Mouse (Mus musculus) MEL (cell line): Measurements from ENCODE around the gene Slc41a2. TPM values are rescaled to one million over a fixed set of nuclear protein-coding genes. Genes with fewer than 3 reads are reported as not detected.

Experiments
- DNase-seq: peaks from one replicate; pipeline ENCODE4 v3.0.0; 2011; ENCODE audit warnings: low read depth, low spot score
- H3K27ac ChIP-seq: 2 replicates; pipeline ENCODE4 v1.5.1; 2012; ENCODE audit warnings: low read depth, mild to moderate bottlenecking, control low read depth, low read length, moderate library complexity; ENCODE audit not compliant: control insufficient read depth
- H3K27me3 ChIP-seq, 2 experiments: fragments of 150-350 bp in 1 of 2; sonication (generic) in 1 of 2; 2 replicates each; pipeline ENCODE4 v1.6.1; 2012; ENCODE audit warnings: low read length in 2 of 2, mild to moderate bottlenecking in 2 of 2, improper control_type of control experiment in 1 of 2, moderate library complexity in 1 of 2; ENCODE audit not compliant: insufficient read depth in 2 of 2, control insufficient read depth in 1 of 2
- H3K36me3 ChIP-seq, 2 experiments: 2 replicates each; pipeline ENCODE4 v1.6.1; 2012 to 2014; ENCODE audit warnings: low read length in 2 of 2, improper control_type of control experiment in 1 of 2, inconsistent platforms in 1 of 2, mild to moderate bottlenecking in 1 of 2; ENCODE audit not compliant: insufficient read depth in 2 of 2, control insufficient read depth in 1 of 2
- H3K4me1 ChIP-seq, 2 experiments: fragments of 150-350 bp in 1 of 2; sonication (generic) in 1 of 2; 2 replicates each; pipeline ENCODE4 v1.6.1; 2012; ENCODE audit warnings: low read length in 2 of 2, improper control_type of control experiment in 1 of 2, mild to moderate bottlenecking in 1 of 2; ENCODE audit not compliant: insufficient read depth in 2 of 2, control insufficient read depth in 1 of 2
- H3K4me3 ChIP-seq, 2 experiments: fragments of 150-350 bp in 1 of 2; sonication (generic) in 1 of 2; 2 replicates each; pipeline ENCODE4 v1.5.1; 2012; ENCODE audit warnings: low read depth in 2 of 2, low read length in 2 of 2, mild to moderate bottlenecking in 2 of 2, moderate library complexity in 2 of 2, control low read depth in 1 of 2, improper control_type of control experiment in 1 of 2; ENCODE audit not compliant: control insufficient read depth in 1 of 2, insufficient read depth in 1 of 2
- H3K79me2 ChIP-seq: 2 replicates; pipeline ENCODE4 v1.6.1; 2012; ENCODE audit warnings: mild to moderate bottlenecking, low read length, moderate library complexity; ENCODE audit not compliant: control insufficient read depth, poor library complexity, insufficient read depth
- H3K9ac ChIP-seq: 2 replicates; pipeline ENCODE4 v1.6.1; 2012; ENCODE audit warnings: low read depth, mild to moderate bottlenecking, control low read depth, low read length, moderate library complexity; ENCODE audit not compliant: control insufficient read depth, poor library complexity, severe bottlenecking
- H3K9me3 ChIP-seq: fragments of 150-350 bp; sonication (generic); replicated peaks from 2 replicates; pipeline ENCODE4 v1.6.1; 2012; ENCODE audit warnings: mild to moderate bottlenecking, low read length, improper control_type of control experiment, moderate library complexity; ENCODE audit not compliant: insufficient read depth
- BHLHE40 ChIP-seq: IDR thresholded peaks from 2 replicates; pipeline ENCODE4 v1.6.1; 2012; ENCODE audit warnings: low read depth, mild to moderate bottlenecking, inconsistent platforms, low read length, improper control_type of control experiment, borderline replicate concordance
- CHD1 ChIP-seq: IDR thresholded peaks from 2 replicates; pipeline ENCODE4 v1.6.1; 2012; ENCODE audit warnings: low read depth, mild to moderate bottlenecking, inconsistent platforms, low read length, improper control_type of control experiment
- CHD2 ChIP-seq: IDR thresholded peaks from 2 replicates; pipeline ENCODE4 v1.6.1; 2011; ENCODE audit warnings: low read length, improper control_type of control experiment
- CTCF ChIP-seq, 3 experiments: IDR thresholded peaks in 2 of 3; conservative IDR thresholded peaks in 1 of 3; 2 replicates each; pipeline ENCODE4 v1.5.1; 2011 to 2012; ENCODE audit warnings: low read length in 3 of 3, low read depth in 2 of 3, mild to moderate bottlenecking in 2 of 3, improper control_type of control experiment in 1 of 3, inconsistent platforms in 1 of 3, mixed read lengths in 1 of 3, moderate library complexity in 1 of 3; ENCODE audit not compliant: control insufficient read depth in 1 of 3, insufficient read depth in 1 of 3, poor library complexity in 1 of 3, severe bottlenecking in 1 of 3
- E2F4 ChIP-seq: IDR thresholded peaks from 2 replicates; pipeline ENCODE4 v1.6.1; 2011; ENCODE audit warnings: low read depth, low read length, improper control_type of control experiment, borderline replicate concordance
- EP300 ChIP-seq, 2 experiments: IDR thresholded peaks; 2 replicates each; pipeline ENCODE4 v1.6.1; 2011; ENCODE audit warnings: improper control_type of control experiment in 2 of 2, low read length in 2 of 2, low read depth in 1 of 2, mild to moderate bottlenecking in 1 of 2
- GABPA ChIP-seq: IDR thresholded peaks from 2 replicates; pipeline ENCODE4 v1.6.1; 2012; ENCODE audit warnings: low read depth, mild to moderate bottlenecking, inconsistent platforms, low read length, improper control_type of control experiment, moderate library complexity
- GATA1 ChIP-seq: IDR thresholded peaks from 2 replicates; pipeline ENCODE4 v1.6.1; 2011; ENCODE audit warnings: low read depth, low read length, improper control_type of control experiment
- JUND ChIP-seq: IDR thresholded peaks from 2 replicates; pipeline ENCODE4 v1.6.1; 2011; ENCODE audit warnings: low read depth, mild to moderate bottlenecking, improper control_type of control experiment, low read length
- KAT2A ChIP-seq: conservative IDR thresholded peaks from 2 replicates; pipeline ENCODE4 v1.6.1; 2012; ENCODE audit warnings: low read depth, low read length, improper control_type of control experiment, inconsistent platforms
- MAFK ChIP-seq: IDR thresholded peaks from 2 replicates; pipeline ENCODE4 v1.6.1; 2011; ENCODE audit warnings: low read depth, mild to moderate bottlenecking, low read length, improper control_type of control experiment, borderline replicate concordance
- MAX ChIP-seq: IDR thresholded peaks from 2 replicates; pipeline ENCODE4 v1.6.1; 2011; ENCODE audit warnings: low read length, improper control_type of control experiment
- MAZ ChIP-seq: IDR thresholded peaks from 2 replicates; pipeline ENCODE4 v1.6.1; 2012; ENCODE audit warnings: low read depth, mild to moderate bottlenecking, inconsistent platforms, low read length, improper control_type of control experiment
- MEF2A ChIP-seq: IDR thresholded peaks from 2 replicates; pipeline ENCODE4 v1.6.1; 2014; ENCODE audit warnings: low read depth, mild to moderate bottlenecking, inconsistent platforms, low read length, improper control_type of control experiment; ENCODE audit not compliant: poor library complexity, insufficient replicate concordance, severe bottlenecking; ENCODE audit errors: extremely low read depth
- MXI1 ChIP-seq: IDR thresholded peaks from 2 replicates; pipeline ENCODE4 v1.6.1; 2011; ENCODE audit warnings: mild to moderate bottlenecking, low read depth, low read length, improper control_type of control experiment
- NELFE ChIP-seq: IDR thresholded peaks from 2 replicates; pipeline ENCODE4 v1.6.1; 2011; ENCODE audit warnings: low read depth, low read length, improper control_type of control experiment
- POLR2A ChIP-seq, 2 experiments: IDR thresholded peaks; 2 replicates each; pipeline ENCODE4 v1.6.1; 2011 to 2012; ENCODE audit warnings: low read length in 2 of 2, mild to moderate bottlenecking in 2 of 2, control low read depth in 1 of 2, improper control_type of control experiment in 1 of 2, low read depth in 1 of 2, moderate library complexity in 1 of 2; ENCODE audit not compliant: control insufficient read depth in 1 of 2, insufficient read depth in 1 of 2, poor library complexity in 1 of 2
- POLR2AphosphoS2 ChIP-seq: IDR thresholded peaks from 2 replicates; pipeline ENCODE4 v1.6.1; 2011; ENCODE audit warnings: low read length, improper control_type of control experiment
- RAD21 ChIP-seq: IDR thresholded peaks from 2 replicates; pipeline ENCODE4 v1.6.1; 2011; ENCODE audit warnings: mild to moderate bottlenecking, low read depth, low read length, improper control_type of control experiment
- RCOR1 ChIP-seq: IDR thresholded peaks from 2 replicates; pipeline ENCODE4 v1.6.1; 2012; ENCODE audit warnings: low read depth, mild to moderate bottlenecking, inconsistent platforms, low read length, improper control_type of control experiment
- SIN3A ChIP-seq: IDR thresholded peaks from 2 replicates; pipeline ENCODE4 v1.6.1; 2012; ENCODE audit warnings: low read length, improper control_type of control experiment, inconsistent platforms
- SMC3 ChIP-seq: IDR thresholded peaks from 2 replicates; pipeline ENCODE4 v1.6.1; 2011; ENCODE audit warnings: low read depth, low read length, improper control_type of control experiment
- TAL1 ChIP-seq: IDR thresholded peaks from 2 replicates; pipeline ENCODE4 v1.6.1; 2012; ENCODE audit warnings: mild to moderate bottlenecking, inconsistent platforms, low read length, moderate library complexity, mixed read lengths
- TBP ChIP-seq: IDR thresholded peaks from 2 replicates; pipeline ENCODE4 v1.8.0; 2011; ENCODE audit warnings: low read depth, low read length, improper control_type of control experiment
- TCF12 ChIP-seq: IDR thresholded peaks from 2 replicates; pipeline ENCODE4 v1.6.1; 2014; ENCODE audit warnings: low read depth, mild to moderate bottlenecking, inconsistent platforms, low read length, improper control_type of control experiment, moderate library complexity
- UBTF ChIP-seq: IDR thresholded peaks from 2 replicates; pipeline ENCODE4 v1.6.1; 2012; ENCODE audit warnings: low read depth, mild to moderate bottlenecking, inconsistent platforms, low read length, improper control_type of control experiment, moderate library complexity, borderline replicate concordance; ENCODE audit not compliant: insufficient read depth
- USF1 ChIP-seq: IDR thresholded peaks from 2 replicates; pipeline ENCODE4 v1.6.1; 2014; ENCODE audit warnings: low read depth, mild to moderate bottlenecking, inconsistent platforms, low read length, improper control_type of control experiment, moderate library complexity
- USF2 ChIP-seq, 2 experiments: IDR thresholded peaks; 2 replicates each; pipeline ENCODE4 v1.6.1; 2011 to 2012; ENCODE audit warnings: improper control_type of control experiment in 2 of 2, low read length in 2 of 2, borderline replicate concordance in 1 of 2, inconsistent platforms in 1 of 2, low read depth in 1 of 2, mild to moderate bottlenecking in 1 of 2; ENCODE audit not compliant: insufficient read depth in 1 of 2
- ZC3H11A ChIP-seq: IDR thresholded peaks from 2 replicates; pipeline ENCODE4 v1.6.1; 2012; ENCODE audit warnings: low read depth, mild to moderate bottlenecking, inconsistent platforms, low read length, improper control_type of control experiment
- ZNF384 ChIP-seq: IDR thresholded peaks from 2 replicates; pipeline ENCODE4 v1.6.1; 2012; ENCODE audit warnings: low read depth, mild to moderate bottlenecking, inconsistent platforms, low read length, improper control_type of control experiment
- polyA plus RNA-seq, 2 experiments: library from polyadenylated mRNA; stranded (reverse) in 1 of 2; unstranded in 1 of 2; fragments of >175 nt in 1 of 2; fragments of >200 nt in 1 of 2; gene quantifications; 2 replicates each; pipeline versions ENCODE4 v1.2.1 to v1.2.4; 2012; ENCODE audit warnings: low replicate concordance in 2 of 2, low read depth in 1 of 2; ENCODE audit not compliant: insufficient read length in 2 of 2, insufficient read depth in 1 of 2, missing spikeins in 1 of 2
- total RNA-seq: library from RNA; depleted of rRNA; stranded (reverse); fragments of 300-350 nt; gene quantifications from 2 replicates; pipeline ENCODE4 v1.2.3, GENCODE M21; 2012

Gene Slc41a2
- total and polyA plus RNA-seq, 3 experiments: not detected

- TF ChIP-seq CHD2 (no peak), EP300 (IDR thresholded peaks at IDR 0.05; ENCODE audit: low read depth in 1 of 2, low read length in 2 of 2) (no peak), TCF12 (no peak), MAX (no peak), KAT2A (no peak), BHLHE40 (no peak), MEF2A (no peak)
- TF ChIP-seq, all 39 proteins: peak for 0
- Histone ChIP-seq H3K9me3 (no peaks in the 10 kb centered on the region), H3K79me2 (no peaks in the 10 kb centered on the region), H3K27ac (no peak overlapping the region), H3K36me3 (no peaks in the 10 kb centered on the region), H3K27me3 (no peaks in the 10 kb centered on the region), H3K4me1 (no peaks in the 10 kb centered on the region), H3K4me3 (no peak overlapping the region), H3K9ac (no peak overlapping the region)
- no peak for DNase-seq
Observed at GRCm38 (mm10) chr10:83198692-83199091, 139.0 kb downstream of the Slc41a2 start.

GRCm38 (mm10) chr10:83197690-83198336 is 139.9 kb downstream of the Slc41a2 start:
- peak; percentile 78 for DNase-seq
- Histone ChIP-seq H3K4me3 (no peak overlapping the region), H3K27me3 (no peaks in the 10 kb centered on the region), H3K9me3 (no peaks in the 10 kb centered on the region), H3K4me1 (no peaks in the 10 kb centered on the region), H3K79me2 (no peaks in the 10 kb centered on the region), H3K27ac (no peak overlapping the region), H3K9ac (no peak overlapping the region), H3K36me3 (no peaks in the 10 kb centered on the region)
- TF ChIP-seq SMC3: peak; percentile 89
- no peak for TF ChIP-seq SIN3A
- peak; percentile 76 for TF ChIP-seq RAD21
- no peak for TF ChIP-seq BHLHE40
- no peak for TF ChIP-seq CHD1
- peak; percentile 72 for TF ChIP-seq ZC3H11A
- no peak for TF ChIP-seq MXI1
- no peak for TF ChIP-seq POLR2AphosphoS2
- TF ChIP-seq GATA1: no peak
- TF ChIP-seq MAFK: no peak
- no peak for TF ChIP-seq MAZ
- TF ChIP-seq ZNF384: peak; percentile 71
- no peak for TF ChIP-seq CHD2
- no peak for TF ChIP-seq USF1
- no peak for TF ChIP-seq UBTF
- TF ChIP-seq MAX: no peak
- TF ChIP-seq NELFE: no peak
- no peak for TF ChIP-seq TCF12
- peak; percentile 86 to 93 (median 89) for TF ChIP-seq CTCF (IDR thresholded peaks at IDR 0.05 in 2 of 3, conservative IDR thresholded peaks at IDR 0.05 in 1 of 3; ENCODE audit: control insufficient read depth in 1 of 3, insufficient read depth in 1 of 3, low read depth in 2 of 3, low read length in 3 of 3, poor library complexity in 1 of 3, severe bottlenecking in 1 of 3)
- no peak for TF ChIP-seq MEF2A
- TF ChIP-seq TBP: no peak
- TF ChIP-seq POLR2A (IDR thresholded peaks at IDR 0.05; ENCODE audit: control insufficient read depth in 1 of 2, insufficient read depth in 1 of 2, low read depth in 1 of 2, low read length in 2 of 2, poor library complexity in 1 of 2): no peak
- TF ChIP-seq JUND: no peak
- TF ChIP-seq RCOR1: no peak
- no peak for TF ChIP-seq USF2 (IDR thresholded peaks at IDR 0.05; ENCODE audit: borderline replicate concordance in 1 of 2, insufficient read depth in 1 of 2, low read depth in 1 of 2, low read length in 2 of 2)
- no peak for TF ChIP-seq EP300 (IDR thresholded peaks at IDR 0.05; ENCODE audit: low read depth in 1 of 2, low read length in 2 of 2)
- no peak for TF ChIP-seq KAT2A
- no peak for TF ChIP-seq TAL1
- TF ChIP-seq GABPA: no peak
- no peak for TF ChIP-seq E2F4
